8 mouse cellular contexts compared by ENCODE assay signal in the genomic region with DNA sequence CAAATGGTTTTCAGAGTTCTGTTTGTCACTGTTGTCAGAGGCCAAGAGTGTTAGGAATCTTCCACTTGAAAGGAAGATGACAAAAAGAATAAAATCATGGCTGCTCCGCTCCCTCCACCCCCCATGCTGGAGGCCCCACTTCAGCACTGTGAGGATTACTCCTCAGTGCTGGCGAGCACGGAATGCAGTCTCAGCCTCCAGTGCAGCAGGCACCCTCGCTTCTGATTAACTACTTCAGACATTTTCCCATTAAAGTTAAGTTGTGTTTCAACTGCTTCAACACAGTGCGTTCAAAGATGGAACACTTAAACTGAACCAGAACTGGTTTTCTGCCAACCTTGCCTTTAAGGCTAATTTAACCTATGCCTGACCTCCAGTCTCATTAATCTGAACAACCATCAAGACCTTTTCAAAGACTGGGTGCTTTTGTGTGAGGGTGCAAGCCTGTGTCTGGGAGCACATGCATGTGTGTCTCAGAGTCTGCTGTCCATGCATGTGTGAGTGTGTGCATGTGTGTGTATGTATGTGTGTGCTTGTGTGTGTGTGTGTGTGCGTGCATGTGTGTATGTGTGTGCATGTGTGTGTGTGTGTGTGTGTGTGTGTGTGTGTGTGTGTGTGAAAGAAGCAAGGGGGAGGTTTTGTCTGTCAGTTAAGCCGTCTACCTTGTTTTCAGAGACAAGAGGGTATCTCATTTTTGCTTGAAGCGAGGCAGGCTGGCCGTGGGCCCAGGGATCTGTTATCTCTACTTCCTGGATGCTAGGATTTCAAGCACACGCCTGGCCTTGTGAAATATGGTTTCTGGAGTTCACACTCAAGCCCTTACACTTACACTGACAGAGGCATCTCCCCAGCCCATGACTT. TPM values are rescaled to one million over a fixed set of nuclear protein-coding genes. Genes with fewer than 3 reads are reported as not detected.
DNase-seq lines count a peak whose midpoint lies in the region; ATAC-seq lines count a peak whose summit lies in the region.

No protein-coding gene starts in this region.

- 22% methylated on average over 10 of the region's 10 CpGs for WGBS in kidney, embryonic 15.5 days
- WGBS in midbrain, embryonic 14.5 days: 44% methylated on average over 10 of the region's 10 CpGs

- H3K9me3 ChIP-seq in kidney, embryonic 15.5 days (replicated peaks): no peaks in the 10 kb centered on the region
- no peaks in the 10 kb centered on the region for H3K9me3 ChIP-seq in midbrain, embryonic 14.5 days (ENCODE audit: control insufficient read depth, low read length)

- H3K4me1 ChIP-seq in kidney, embryonic 15.5 days: peaks cover 85% of the 10 kb centered on the region
- peaks cover 16% of the 10 kb centered on the region for H3K4me1 ChIP-seq in midbrain, embryonic 14.5 days (ENCODE audit: control insufficient read depth, insufficient read depth, low read length)

- H3K27me3 ChIP-seq in kidney, embryonic 15.5 days: no peaks in the 10 kb centered on the region
- H3K27me3 ChIP-seq in midbrain, embryonic 14.5 days (ENCODE audit: control insufficient read depth, insufficient read depth, low read length): no peaks in the 10 kb centered on the region

- H3K27ac ChIP-seq in kidney, embryonic 15.5 days: peak overlapping the region; percentile 90
- H3K27ac ChIP-seq in midbrain, embryonic 14.5 days (replicated peaks; ENCODE audit: low read depth, low read length): 0 out of 2 replicates have a peak overlapping the region, but pooled peaks have one; percentile 38

- intact Hi-C loops in heart, postnatal 25 days (cut with DNase I): loop anchor here (5.0 kb wide), 1 partner anchor 37 kb away; no protein-coding TSS in a partner anchor

- peak; percentile 94 for DNase-seq in heart, adult 11 months
- DNase-seq in heart, postnatal 25 days (ENCODE audit: low spot score): no peak
- DNase-seq in forelimb bud, embryonic 11.5 days (ENCODE audit: low read depth, low spot score): peak; percentile 52
- no peak for DNase-seq in midbrain, embryonic 14.5 days
- DNase-seq in layer of hippocampus, postnatal 25 days (ENCODE audit: extremely low spot score in 1 of 2, low spot score in 1 of 2): no peak
- no peak for DNase-seq in layer of hippocampus, adult 9-11 months
- no peak for DNase-seq in cerebellum, adult 8-10 months

- H3K36me3 ChIP-seq in kidney, embryonic 15.5 days: peaks cover 8% of the 10 kb centered on the region
- H3K36me3 ChIP-seq in midbrain, embryonic 14.5 days (ENCODE audit: control insufficient read depth, insufficient read depth, low read length): no peaks in the 10 kb centered on the region

- ATAC-seq in kidney, embryonic 15.5 days (replicated peaks; ENCODE audit: low FRiP score): peak; percentile 80
- ATAC-seq in midbrain, embryonic 14.5 days (ENCODE audit: low FRiP score, low TSS enrichment): no peak

- peak overlapping the region; percentile 39 for H3K4me2 ChIP-seq in kidney, embryonic 15.5 days
- no peak overlapping the region for H3K4me2 ChIP-seq in midbrain, embryonic 14.5 days (ENCODE audit: low read length)

- H3K4me3 ChIP-seq in kidney, embryonic 15.5 days (replicated peaks): no peak overlapping the region
- no peak overlapping the region for H3K4me3 ChIP-seq in midbrain, embryonic 14.5 days (replicated peaks; ENCODE audit: low read depth, low read length)

- no peak overlapping the region for H3K9ac ChIP-seq in kidney, embryonic 15.5 days
- H3K9ac ChIP-seq in midbrain, embryonic 14.5 days (replicated peaks; ENCODE audit: low read length): no peak overlapping the region

RNA-seq across cellular contexts. Expression of a gene that starts 51.2 kb away (rescaled TPM):
- total RNA-seq in heart, postnatal 25 days (2021): 1 to 10 TPM; 5.5 to 6.0 TPM
- 21.4 and 22.4 TPM in 2 replicates for polyA plus RNA-seq in kidney, embryonic 15.5 days (2015; fragmentation: Nextera tagmentation; extraction: Ambion mirVana)
- 32.2 and 38.4 TPM in 2 replicates for polyA plus RNA-seq in midbrain, embryonic 14.5 days (2014; fragmentation: Nextera tagmentation; extraction: Ambion mirVana)
- total RNA-seq in layer of hippocampus, postnatal 25 days (2021): 10 to 100 TPM; 65.4 to 70.7 TPM

Comparison
In these comparisons a context has a peak if more than half of its experiments do, and no peak if none do; other contexts are left out.
1. DNase-seq: peak in heart, adult 11 months (single experiment) and forelimb bud, embryonic 11.5 days (single experiment); none in heart, postnatal 25 days (single experiment), midbrain, embryonic 14.5 days (single experiment), layer of hippocampus, postnatal 25 days (0 of 2), layer of hippocampus, adult 9-11 months (single experiment) and cerebellum, adult 8-10 months (single experiment).
2. RNA of a gene that starts 51.2 kb away (total RNA-seq): 65.4 to 70.7 TPM in layer of hippocampus, postnatal 25 days; 5.5 to 6.0 TPM in heart, postnatal 25 days; every median in the first group is over 4 times any median in the second.